Mouse (Mus musculus): ENCODE results near the gene Iqschfp. TPM values are rescaled to one million over a fixed set of nuclear protein-coding genes. Genes with fewer than 3 reads are reported as not detected.
A peak's percentile ranks its signal among the peaks of the same experiment; 100 is the strongest.

Gene Iqschfp
- total RNA-seq, 4 experiments from 2014 or later, result 5.7 to 17.5 (median 8.7) TPM

- no peak for DNase-seq (ENCODE audit: low spot score in 2 of 2)
Measured at GRCm38 (mm10) chr3:68071395-68072386, 179.7 kb downstream of the Iqschfp start.

- peak in 1 of 2 experiments; percentile 57 for DNase-seq (ENCODE audit: low spot score in 2 of 2)
Measured at GRCm38 (mm10) chr3:68077406-68077805, 185.4 kb downstream of the Iqschfp start.

- DNase-seq (ENCODE audit: low spot score in 2 of 2), result peak in 1 of 2 experiments; percentile 32
Measured at GRCm38 (mm10) chr3:68085024-68085423, 193.0 kb downstream of the Iqschfp start.

GRCm38 (mm10) chr3:68092108-68092507 lies 200.1 kb downstream of the Iqschfp start:
- DNase-seq (ENCODE audit: low spot score in 2 of 2), result no peak

- DNase-seq (ENCODE audit: low spot score in 2 of 2), result no peak
Measured at GRCm38 (mm10) chr3:68096724-68097431, 204.8 kb downstream of the Iqschfp start.

GRCm38 (mm10) chr3:68099561-68099960 lies 207.5 kb downstream of the Iqschfp start:
- DNase-seq (ENCODE audit: low spot score in 2 of 2), result peak in 1 of 2 experiments; percentile 46

- no peak for DNase-seq (ENCODE audit: low spot score in 2 of 2)
Measured at GRCm38 (mm10) chr3:68101343-68101742, 209.3 kb downstream of the Iqschfp start.

- DNase-seq (ENCODE audit: low spot score in 2 of 2), result no peak
Measured at GRCm38 (mm10) chr3:68105081-68105685, 213.2 kb downstream of the Iqschfp start.

GRCm38 (mm10) chr3:68121338-68121737 lies 229.3 kb downstream of the Iqschfp start:
- DNase-seq (ENCODE audit: low spot score in 2 of 2), result no peak

GRCm38 (mm10) chr3:68126284-68126856 lies 234.3 kb downstream of the Iqschfp start:
- DNase-seq (ENCODE audit: low spot score in 2 of 2), result no peak

GRCm38 (mm10) chr3:68130386-68130785 lies 238.4 kb downstream of the Iqschfp start:
- DNase-seq (ENCODE audit: low spot score in 2 of 2), result no peak

GRCm38 (mm10) chr3:68138833-68139627 lies 247.0 kb downstream of the Iqschfp start:
- no peak for DNase-seq (ENCODE audit: low spot score in 2 of 2)

GRCm38 (mm10) chr3:68150688-68151087 lies 258.7 kb downstream of the Iqschfp start:
- no peak for DNase-seq (ENCODE audit: low spot score in 2 of 2)

- no peak for DNase-seq (ENCODE audit: low spot score in 2 of 2)
Measured at GRCm38 (mm10) chr3:68160175-68160574, 268.1 kb downstream of the Iqschfp start.

GRCm38 (mm10) chr3:68160760-68161159 lies 268.7 kb downstream of the Iqschfp start:
- no peak for DNase-seq (ENCODE audit: low spot score in 2 of 2)

- no peak for DNase-seq (ENCODE audit: low spot score in 2 of 2)
Measured at GRCm38 (mm10) chr3:68178248-68178647, 286.2 kb downstream of the Iqschfp start.

- DNase-seq (ENCODE audit: low spot score in 2 of 2), result no peak
Measured at GRCm38 (mm10) chr3:68187471-68187870, 295.4 kb downstream of the Iqschfp start.

GRCm38 (mm10) chr3:68189100-68189499 lies 297.1 kb downstream of the Iqschfp start:
- no peak for DNase-seq (ENCODE audit: low spot score in 2 of 2)

GRCm38 (mm10) chr3:68196933-68197332 lies 304.9 kb downstream of the Iqschfp start:
- DNase-seq (ENCODE audit: low spot score in 2 of 2), result no peak

- DNase-seq (ENCODE audit: low spot score in 2 of 2), result no peak
Measured at GRCm38 (mm10) chr3:68201214-68201613, 309.2 kb downstream of the Iqschfp start.
